Mouse (Mus musculus): Measurements from ENCODE around the gene Ppm1f.
"Not testable (repeated sequence)": the region's sequence is repeated elsewhere in the genome, so short reads cannot be mapped to it uniquely, and the experiment has no call there.

The Ppm1f gene

GRCm38 (mm10) chr16:16911641-16912597 is 15.7 kb downstream of the Ppm1f start:
- peak; percentile 75 for DNase-seq

- no peak for DNase-seq
Measured at GRCm38 (mm10) chr16:16913440-16913839, 17.2 kb downstream of the Ppm1f start.

- DNase-seq: no peak
Measured at GRCm38 (mm10) chr16:16918441-16919117, 22.3 kb downstream of the Ppm1f start.

DNA sequence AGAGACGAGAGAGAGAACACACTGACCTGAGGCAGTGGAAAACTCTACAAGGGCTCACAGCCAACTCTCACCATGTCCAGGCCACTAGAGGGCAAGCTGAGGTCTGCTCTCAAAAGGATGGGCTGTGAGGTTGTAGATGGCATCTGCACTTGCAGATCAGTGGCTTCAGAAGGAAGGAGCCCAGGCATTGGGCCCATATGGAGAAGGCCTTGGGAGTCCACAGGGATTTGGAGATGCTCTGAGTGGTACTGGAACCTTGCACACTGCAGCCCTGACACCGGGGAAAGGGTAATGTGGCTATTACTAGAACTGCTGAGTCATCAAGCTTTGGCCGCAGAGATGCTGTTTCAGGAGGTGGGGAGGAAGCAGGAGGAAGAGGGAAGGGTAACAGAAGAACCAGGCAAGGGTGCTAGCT is 24.8 kb downstream of the Ppm1f start:
- DNase-seq: no peak

DNA sequence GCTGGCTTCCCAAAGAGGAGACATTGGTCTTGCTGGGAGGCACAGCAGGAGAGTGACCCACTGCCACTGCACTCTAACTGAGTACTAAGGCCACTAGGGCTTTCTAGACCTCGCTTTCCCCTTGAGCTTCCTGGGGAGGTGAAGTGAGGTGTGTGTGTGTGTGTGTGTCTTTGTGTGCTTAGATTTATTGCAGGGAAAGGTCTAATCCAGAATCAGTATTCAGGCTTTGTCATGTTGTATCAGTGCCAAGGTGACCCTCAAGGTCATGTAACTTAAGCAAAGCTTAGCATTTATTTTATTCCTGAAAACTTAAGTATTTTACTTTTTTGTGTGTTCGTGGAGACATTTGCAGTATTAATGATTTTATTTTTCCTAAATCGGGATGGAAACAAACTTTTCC is 28.2 kb downstream of the Ppm1f start:
- no peak for DNase-seq

DNA sequence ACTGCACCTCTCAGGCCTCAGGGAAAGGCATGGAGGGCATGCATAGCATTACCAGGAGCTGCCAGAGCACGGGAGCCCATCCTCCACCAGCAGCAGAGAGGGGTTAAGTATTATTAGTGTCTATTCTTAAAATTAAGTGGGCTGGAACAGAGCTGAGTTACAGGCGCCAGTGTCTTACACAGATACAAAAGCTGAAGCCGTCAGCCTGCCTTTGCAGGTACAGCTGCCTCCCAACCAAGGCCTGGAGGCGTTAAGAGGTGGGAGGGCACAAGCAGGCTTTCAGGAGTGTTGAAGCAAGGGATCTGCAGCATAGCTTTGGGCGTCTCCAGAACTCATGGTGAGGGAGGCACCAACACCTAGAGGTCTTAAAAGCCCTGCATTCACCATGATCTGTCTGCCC is 30.3 kb downstream of the Ppm1f start:
- DNase-seq: no peak

DNA sequence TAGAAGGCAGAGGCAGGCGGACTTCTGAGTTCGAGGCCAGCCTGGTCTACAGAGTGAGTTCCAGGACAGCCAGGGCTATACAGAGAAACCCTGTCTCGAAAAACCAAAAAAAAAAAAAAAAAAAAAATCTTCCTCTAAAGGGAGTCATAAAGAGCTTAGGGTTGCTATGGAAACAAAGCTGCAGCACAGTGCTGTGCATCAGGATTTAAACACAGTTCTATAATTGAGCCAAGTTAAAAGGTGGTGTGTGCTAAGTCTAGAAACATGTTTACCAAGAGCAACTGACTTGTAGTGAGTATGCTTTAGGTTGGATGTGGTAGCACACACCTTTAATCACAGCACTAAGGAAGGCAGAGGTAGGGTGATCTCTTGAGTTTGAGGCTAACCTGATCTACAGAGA is 32.6 kb downstream of the Ppm1f start:
- DNase-seq: not testable (repeated sequence)

DNA sequence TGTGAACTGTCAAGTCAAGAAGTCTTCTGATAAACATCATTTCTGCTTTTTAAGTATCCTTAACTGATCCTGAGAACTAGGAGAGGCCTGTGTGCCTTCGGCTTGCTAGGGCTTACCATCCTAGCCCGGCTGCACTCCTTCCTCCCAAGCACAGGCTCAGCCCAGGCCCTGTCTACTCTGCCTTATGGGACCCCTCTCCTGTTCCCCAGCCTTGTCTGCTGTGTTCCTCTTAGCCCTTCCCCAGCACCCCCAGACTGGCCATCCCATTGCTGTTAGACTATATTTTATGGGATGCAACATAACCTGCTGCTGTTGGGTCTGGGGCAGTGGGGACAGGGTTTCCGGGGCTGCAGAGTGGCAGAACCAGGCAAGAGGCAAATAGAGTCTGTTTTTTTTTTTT is 34.1 kb downstream of the Ppm1f start:
- DNase-seq: no peak

DNA sequence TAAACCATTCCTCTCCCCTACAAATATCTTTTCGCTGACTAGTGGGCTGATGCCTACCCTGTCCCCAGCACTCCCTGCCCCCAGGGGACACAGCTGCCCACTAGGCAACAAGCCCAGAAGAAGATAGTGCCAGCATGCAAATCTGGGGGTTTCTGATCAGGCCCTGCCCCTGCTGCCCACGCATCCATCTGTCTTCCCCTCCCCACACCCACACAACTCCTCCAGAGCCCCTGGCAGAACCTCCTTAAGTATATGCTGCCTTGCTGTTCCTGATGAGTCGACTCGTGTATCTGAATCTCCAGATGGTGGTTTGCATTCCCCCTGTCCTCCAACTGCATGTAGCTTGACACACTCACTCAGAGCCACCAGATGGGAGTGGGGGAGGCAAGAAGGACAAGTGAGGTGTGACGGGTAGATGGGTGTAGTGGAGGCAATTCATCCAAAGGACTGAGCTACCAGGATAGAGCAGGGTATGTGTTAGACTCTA is 34.6 kb downstream of the Ppm1f start:
- peak; percentile 73 for DNase-seq

- no peak for DNase-seq
Measured at GRCm38 (mm10) chr16:16939543-16939942, 43.3 kb downstream of the Ppm1f start.

DNA sequence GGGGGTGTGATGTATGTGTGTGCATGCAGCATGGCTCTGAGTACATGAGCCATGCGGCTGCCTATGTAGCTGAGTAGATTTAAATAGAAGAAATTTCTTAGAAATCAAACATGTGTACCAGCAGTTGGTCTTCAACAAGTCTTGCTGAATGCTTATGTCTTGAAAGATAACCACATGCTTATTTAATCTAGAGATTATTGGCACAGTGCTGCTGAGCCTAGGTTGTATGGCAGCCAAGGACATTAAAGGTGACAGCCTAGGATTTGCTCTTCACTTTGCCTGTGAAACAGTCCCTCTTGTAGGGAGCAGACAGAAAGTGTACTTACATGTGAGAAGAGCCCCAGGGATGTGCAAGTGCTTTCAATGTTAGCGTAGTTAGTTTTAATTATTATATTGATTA is 44.8 kb downstream of the Ppm1f start:
- DNase-seq: no peak

GRCm38 (mm10) chr16:16958575-16958974 is 62.3 kb downstream of the Ppm1f start:
- DNase-seq: no peak

GRCm38 (mm10) chr16:16959907-16960306 is 63.6 kb downstream of the Ppm1f start:
- DNase-seq: no peak

- no peak for DNase-seq
Measured at GRCm38 (mm10) chr16:16965149-16965548, 68.9 kb downstream of the Ppm1f start.

DNA sequence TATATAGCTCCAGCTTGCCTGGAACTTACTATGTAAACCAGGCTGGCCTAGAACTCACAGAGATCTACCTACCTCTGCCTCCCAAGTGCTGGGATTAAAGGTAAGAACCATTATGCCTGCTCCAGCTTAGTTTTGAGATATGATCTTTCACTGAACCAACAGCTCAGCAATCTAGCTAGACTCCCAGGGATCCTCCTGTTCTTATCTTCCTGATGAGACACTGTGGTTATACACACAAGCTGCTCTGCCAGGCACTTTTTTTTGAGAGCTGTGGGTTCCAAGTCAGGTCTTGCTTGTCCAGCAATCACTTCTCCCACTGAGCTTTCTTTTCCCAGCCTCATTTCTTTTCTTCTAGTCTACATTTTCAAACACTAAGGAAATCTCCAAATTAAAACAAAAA is 70.0 kb downstream of the Ppm1f start:
- DNase-seq: no peak
